Mouse (Mus musculus) thymus, adult 2 months (tissue): ENCODE measurements at regions not wholly inside any gene's neighbourhood (a gene's known extent, or its start where the extent isn't known, plus 50 kb on each side); places are given as distances from the start of the nearest gene placed in this dataset.

ENCODE experiments used
- CTCF ChIP-seq: fragments of 200-500 bp; IDR thresholded peaks from 2 replicates; pipeline ENCODE4 v1.5.1; 2012; ENCODE audit warnings: mild to moderate bottlenecking, control low read depth, low read length, moderate library complexity, borderline replicate concordance; ENCODE audit not compliant: control insufficient read depth, poor library complexity, insufficient read depth; ENCODE audit errors: extremely low read depth
- POLR2A ChIP-seq: fragments of 200-500 bp; IDR thresholded peaks from 2 replicates; pipeline ENCODE4 v1.6.1; 2012; ENCODE audit warnings: mild to moderate bottlenecking, low read length, control low read depth, moderate library complexity; ENCODE audit not compliant: control insufficient read depth, poor library complexity, insufficient read depth; ENCODE audit errors: extremely low read depth

GRCm38 (mm10) chr1:23200460-23200859 lies 98.4 kb upstream of the 4933415F23Rik start:
- TF ChIP-seq CTCF (no peak), POLR2A (no peak)
